Mouse (Mus musculus) ES-E14 (cell line): ENCODE measurements around the gene Glul. TPM values are rescaled to one million over a fixed set of nuclear protein-coding genes. Genes with fewer than 3 reads are reported as not detected.

Experiments
- DNase-seq: peaks from one replicate; pipeline ENCODE4 v3.0.0-alpha.2; 2013; ENCODE audit warnings: low read depth, low spot score
- H3K27ac ChIP-seq: 2 replicates; pipeline ENCODE4 v1.5.1; 2012; ENCODE audit warnings: low read depth, mild to moderate bottlenecking, low read length, moderate library complexity, mixed read lengths; ENCODE audit not compliant: poor library complexity, insufficient read depth, severe bottlenecking
- H3K36me3 ChIP-seq: 2 replicates; pipeline ENCODE4 v1.6.1; 2012; ENCODE audit warnings: mild to moderate bottlenecking, low read length, moderate library complexity, mixed read lengths; ENCODE audit not compliant: control insufficient read depth, poor library complexity, insufficient read depth, severe bottlenecking
- H3K4me1 ChIP-seq, 2 experiments: fragments of 150-350 bp in 1 of 2; sonication (generic) in 1 of 2; 2 replicates each; pipeline ENCODE4 v1.6.1; 2012; ENCODE audit warnings: low read length in 2 of 2, mild to moderate bottlenecking in 1 of 2, mixed read lengths in 1 of 2; ENCODE audit not compliant: control insufficient read depth in 2 of 2, insufficient read depth in 2 of 2, poor library complexity in 1 of 2
- H3K4me3 ChIP-seq, 2 experiments: fragments of 150-350 bp in 1 of 2; sonication (generic) in 1 of 2; 2 replicates each; pipeline ENCODE4 v1.5.1; 2012; ENCODE audit warnings: low read length in 2 of 2, low read depth in 1 of 2, mild to moderate bottlenecking in 1 of 2, mixed read lengths in 1 of 2; ENCODE audit not compliant: insufficient read depth in 1 of 2, poor library complexity in 1 of 2, severe bottlenecking in 1 of 2
- H3K9ac ChIP-seq: 2 replicates; pipeline ENCODE4 v1.6.1; 2012; ENCODE audit warnings: low read depth, mild to moderate bottlenecking, low read length, mixed read lengths; ENCODE audit not compliant: poor library complexity, insufficient read depth, severe bottlenecking
- H3K9me3 ChIP-seq: fragments of 150-350 bp; sonication (generic); 2 replicates; pipeline ENCODE4 v1.6.1; 2012; ENCODE audit warnings: low read depth, mild to moderate bottlenecking, low read length; ENCODE audit not compliant: control insufficient read depth, insufficient read depth
- CHD2 ChIP-seq: IDR thresholded peaks from 2 replicates; pipeline ENCODE4 v1.6.1; 2014; ENCODE audit warnings: mild to moderate bottlenecking, low read depth, low read length, inconsistent platforms
- HCFC1 ChIP-seq: IDR thresholded peaks from 2 replicates; pipeline ENCODE4 v1.6.1; 2012; ENCODE audit warnings: low read length, inconsistent platforms, borderline replicate concordance; ENCODE audit not compliant: insufficient read depth
- MAFK ChIP-seq: IDR thresholded peaks from 2 replicates; pipeline ENCODE4 v1.6.1; 2014; ENCODE audit warnings: mild to moderate bottlenecking, low read depth, low read length, inconsistent platforms; ENCODE audit not compliant: insufficient read depth
- ZC3H11A ChIP-seq: IDR thresholded peaks from 2 replicates; pipeline ENCODE4 v1.6.1; 2012; ENCODE audit warnings: low read depth, mild to moderate bottlenecking, inconsistent platforms, low read length, borderline replicate concordance
- ZNF384 ChIP-seq: IDR thresholded peaks from 2 replicates; pipeline ENCODE4 v1.6.1; 2012; ENCODE audit warnings: low read depth, low read length, inconsistent platforms
- in situ Hi-C, 2 experiments: fragments of 600-800 bp; cut with MboI; formaldehyde crosslinking; loops; one replicate each; pipeline ENCODE4 v1.15.1; 2025; ENCODE audit warnings: low sequenced_read_pairs in 2 of 2, inconsistent platforms in 1 of 2; ENCODE audit not compliant: unreplicated experiment in 2 of 2
- total RNA-seq: library from RNA; depleted of rRNA; stranded (reverse); fragments of 300-350 nt; gene quantifications from 2 replicates; pipeline ENCODE4 v1.2.3, GENCODE M21; 2012

Gene Glul
- total RNA-seq, 1 experiment, result 107 TPM

- no peak for DNase-seq
- H3K36me3 ChIP-seq, result no peaks in the 10 kb centered on the region
- in situ Hi-C loops, result loop anchor here in 1 of 2 experiments (25.0 kb wide), 1 partner anchor 301 kb away; no protein-coding TSS in a partner anchor
These were observed 13.6 kb upstream of the Glul start for GRCm38 (mm10) chr1:153886024-153886633.

GRCm38 (mm10) chr1:153890121-153890520 lies 9.6 kb upstream of the Glul start:
- TF ChIP-seq CHD2 (no peak), ZC3H11A (no peak), ZNF384 (no peak), HCFC1 (no peak), MAFK (no peak)
- H3K27ac ChIP-seq, result no peak overlapping the region
- no peaks in the 10 kb centered on the region for H3K36me3 ChIP-seq
- H3K4me1 ChIP-seq, result no peaks in the 10 kb centered on the region
- H3K9ac ChIP-seq, result no peak overlapping the region
- in situ Hi-C loops, result loop anchor here (5.0 to 25.0 kb wide), 3 partner anchors 225 to 297 kb away; no protein-coding TSS in a partner anchor
- H3K4me3 ChIP-seq, result no peak overlapping the region
- DNase-seq, result no peak
- H3K9me3 ChIP-seq, result no peaks in the 10 kb centered on the region

More at GRCm38 (mm10) chr1:153886024-153886633, 13.6 kb upstream of the Glul start:
- no peak overlapping the region for H3K4me3 ChIP-seq
- no peak overlapping the region for H3K9ac ChIP-seq
- TF ChIP-seq MAFK, result no peak
- no peak for TF ChIP-seq ZC3H11A
- TF ChIP-seq ZNF384, result no peak
- no peak for TF ChIP-seq CHD2
- no peak for TF ChIP-seq HCFC1
- no peak overlapping the region for H3K27ac ChIP-seq
- no peaks in the 10 kb centered on the region for H3K4me1 ChIP-seq
- no peaks in the 10 kb centered on the region for H3K9me3 ChIP-seq

- DNase-seq, result no peak
- in situ Hi-C loops, result loop anchor here (5.0 to 25.0 kb wide), 3 partner anchors 223 to 296 kb away; no protein-coding TSS in a partner anchor
- no peak within 1 kb of the TSS for H3K9ac ChIP-seq
- no peaks in the 10 kb centered on the region for H3K9me3 ChIP-seq
- H3K36me3 ChIP-seq, result no peaks in the 10 kb centered on the region
- H3K4me3 ChIP-seq, result no peak within 1 kb of the TSS
- no peak within 1 kb of the TSS for H3K27ac ChIP-seq
- TF ChIP-seq HCFC1, result no peak
- no peak for TF ChIP-seq CHD2
- no peak for TF ChIP-seq ZC3H11A
- TF ChIP-seq MAFK, result no peak
- no peaks in the 10 kb centered on the region for H3K4me1 ChIP-seq
These were observed 8.3 kb upstream of the Glul start, which contains the start of gene Teddm1a for GRCm38 (mm10) chr1:153891442-153891841. TSS of gene Teddm1a (plus strand) at chr1:153891742.

- no peaks in the 10 kb centered on the region for H3K9me3 ChIP-seq
- no peak for DNase-seq
- 0 out of 4 replicates have a peak, but pooled peaks cover 0 to under 1% of the 10 kb centered on the region in 2 experiments for H3K4me1 ChIP-seq
- TF ChIP-seq ZNF384, result no peak
- no peak for TF ChIP-seq CHD2
- no peak for TF ChIP-seq ZC3H11A
- TF ChIP-seq HCFC1, result no peak
- TF ChIP-seq MAFK, result no peak
- no peak overlapping the region for H3K9ac ChIP-seq
- no peak overlapping the region for H3K27ac ChIP-seq
- H3K36me3 ChIP-seq, result no peaks in the 10 kb centered on the region
- in situ Hi-C loops, result loop anchor here (5.0 to 25.0 kb wide), 3 partner anchors 221 to 294 kb away; no protein-coding TSS in a partner anchor
- H3K4me3 ChIP-seq, result no peak overlapping the region
These were observed 6.0 kb upstream of the Glul start for GRCm38 (mm10) chr1:153893746-153894145.
